Mouse (Mus musculus) lung, postnatal 14 days (tissue): ENCODE data around the gene Map3k3.
"Not testable (repeated sequence)": the region's sequence is repeated elsewhere in the genome, so short reads cannot be mapped to it uniquely, and the experiment has no call there.

ENCODE experiments used
- DNase-seq: peaks from one replicate; pipeline ENCODE4 v3.0.0; 2021

Map3k3 gene

GRCm38 (mm10) chr11:106084911-106085561 lies 623 bp downstream of the Map3k3 start:
- DNase-seq, result peak; percentile 82

DNA sequence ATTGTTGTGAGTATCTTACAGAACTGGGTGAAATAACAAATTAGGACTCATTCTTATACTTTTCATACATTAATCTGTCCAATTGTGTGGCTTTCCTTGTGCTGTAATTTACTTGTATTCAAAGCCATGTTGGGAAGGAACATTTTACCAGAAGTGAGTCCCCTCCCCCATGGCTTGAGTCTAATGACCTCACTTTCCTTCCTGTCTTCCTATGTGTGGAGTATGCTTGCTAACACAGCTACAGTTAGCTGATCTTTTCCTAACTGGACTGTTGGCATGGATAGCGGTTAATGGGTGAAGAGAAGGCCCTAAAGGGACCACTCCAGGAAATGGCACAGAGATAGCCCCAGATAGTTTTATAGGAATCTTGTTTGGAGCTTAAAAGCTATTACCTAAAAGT lies 13.8 kb downstream of the Map3k3 start:
- DNase-seq, result peak; percentile 37

DNA sequence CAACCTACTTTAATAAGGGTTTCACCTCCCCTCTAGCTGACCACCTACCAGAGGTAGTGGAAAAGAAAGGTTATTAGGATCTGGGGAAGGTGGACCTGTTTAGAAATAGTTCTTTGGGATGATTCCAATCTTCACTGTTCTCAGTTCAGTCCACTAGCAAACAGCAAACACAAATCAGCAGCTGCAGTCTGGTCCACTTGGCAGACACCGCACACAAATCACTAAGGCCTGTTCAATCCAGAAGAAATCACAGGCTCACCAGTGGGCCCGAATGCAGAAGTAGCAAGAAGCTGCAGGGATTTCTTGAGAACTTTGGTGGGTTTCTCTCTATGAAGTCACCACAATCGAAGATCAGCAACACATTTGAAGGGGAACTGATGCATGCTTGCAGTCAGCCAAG lies 18.5 kb downstream of the Map3k3 start:
- DNase-seq, result no peak

- peak; percentile 10 for DNase-seq
Observed at GRCm38 (mm10) chr11:106106047-106106587, 21.7 kb downstream of the Map3k3 start.

GRCm38 (mm10) chr11:106111688-106112087 lies 27.3 kb downstream of the Map3k3 start:
- DNase-seq, result no peak

DNA sequence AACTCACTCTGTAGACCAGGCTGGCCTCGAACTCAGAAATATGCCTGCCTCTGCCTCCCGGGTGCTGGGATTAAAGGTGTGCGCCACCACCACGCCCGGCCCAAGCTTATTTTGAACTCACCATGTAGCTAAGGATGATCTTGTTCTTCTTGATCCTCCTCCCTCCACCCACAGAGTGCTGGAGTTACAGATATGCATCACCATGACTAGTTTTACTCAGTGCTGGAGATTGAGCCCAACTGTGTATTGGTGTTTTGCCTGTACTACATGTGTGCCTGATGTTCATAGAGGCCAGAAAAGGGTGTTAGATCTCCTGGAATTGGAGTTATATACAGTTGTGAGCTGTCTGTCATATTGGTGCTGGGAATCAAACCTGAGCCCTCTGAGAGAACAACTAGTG lies 37.8 kb downstream of the Map3k3 start:
- DNase-seq, result no peak

- peak; percentile 36 for DNase-seq
Observed at GRCm38 (mm10) chr11:106122736-106123135, 38.3 kb downstream of the Map3k3 start.

GRCm38 (mm10) chr11:106124784-106125183 lies 40.4 kb downstream of the Map3k3 start:
- no peak for DNase-seq

DNA sequence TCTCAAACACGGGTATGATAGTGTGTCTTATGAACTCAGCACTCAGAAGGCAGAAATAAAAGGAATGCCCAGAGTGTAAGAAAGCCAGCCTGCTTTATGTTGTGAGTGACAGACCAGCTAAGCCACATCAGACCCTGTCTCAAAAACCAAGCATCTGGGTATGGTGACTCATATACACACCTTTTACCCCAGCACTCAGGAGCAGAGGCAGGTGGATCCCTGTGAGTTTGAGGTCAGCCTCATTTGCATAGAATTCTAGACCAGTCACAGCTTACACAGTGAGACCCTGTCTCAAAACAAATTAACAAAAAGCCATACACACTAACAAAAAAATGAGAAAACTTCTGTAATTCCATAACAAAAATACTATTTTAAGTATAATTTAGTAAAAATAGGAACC lies 41.4 kb downstream of the Map3k3 start:
- DNase-seq, result no peak

DNA sequence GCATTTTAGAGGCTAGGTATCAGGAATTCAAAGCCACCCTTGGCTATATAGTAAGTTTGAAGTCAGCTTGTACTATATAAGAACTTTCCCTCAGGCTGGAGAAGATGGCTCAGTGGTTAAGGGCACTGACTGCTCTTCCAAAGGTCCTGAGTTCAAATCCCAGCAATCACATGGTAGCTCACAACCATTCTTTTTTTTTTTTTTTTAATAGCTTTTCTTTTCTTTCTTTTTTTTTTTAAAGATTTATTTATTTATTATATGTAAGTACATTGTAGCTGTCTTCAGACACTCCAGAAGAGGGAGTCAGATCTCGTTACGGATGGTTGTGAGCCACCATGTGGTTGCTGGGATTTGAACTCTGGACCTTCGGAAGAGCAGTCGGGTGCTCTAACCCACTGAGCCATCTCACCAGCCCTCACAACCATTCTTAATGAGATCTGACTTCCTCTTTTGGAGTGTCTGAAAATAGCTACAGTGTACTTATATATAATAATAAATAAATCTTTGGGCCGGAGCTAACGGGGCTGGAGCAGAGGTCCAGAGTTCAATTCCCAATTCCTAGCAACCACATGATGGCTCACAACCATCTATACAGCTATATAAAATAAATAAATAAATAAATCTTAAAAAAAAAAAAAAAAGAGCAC lies 42.4 kb downstream of the Map3k3 start:
- not testable (repeated sequence) for DNase-seq

DNA sequence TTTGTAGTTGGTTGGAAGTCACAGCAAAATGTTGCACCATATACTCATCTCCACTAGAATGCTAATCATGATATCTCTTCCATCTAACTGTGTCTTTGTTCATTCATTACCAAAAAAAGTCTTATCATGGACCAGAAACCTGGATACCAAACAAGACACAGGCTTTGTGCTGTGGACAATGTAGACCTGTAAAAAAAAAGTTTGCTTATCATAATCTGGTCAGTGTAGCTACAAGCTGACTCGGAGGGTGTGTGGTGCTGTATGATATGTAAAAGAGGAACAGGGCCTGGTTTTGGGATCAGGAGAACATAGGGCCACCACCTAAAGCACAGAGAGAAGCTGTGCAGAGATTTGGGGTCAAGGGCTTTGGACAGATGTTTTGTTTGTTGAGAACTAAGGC lies 45.1 kb downstream of the Map3k3 start:
- no peak for DNase-seq

DNA sequence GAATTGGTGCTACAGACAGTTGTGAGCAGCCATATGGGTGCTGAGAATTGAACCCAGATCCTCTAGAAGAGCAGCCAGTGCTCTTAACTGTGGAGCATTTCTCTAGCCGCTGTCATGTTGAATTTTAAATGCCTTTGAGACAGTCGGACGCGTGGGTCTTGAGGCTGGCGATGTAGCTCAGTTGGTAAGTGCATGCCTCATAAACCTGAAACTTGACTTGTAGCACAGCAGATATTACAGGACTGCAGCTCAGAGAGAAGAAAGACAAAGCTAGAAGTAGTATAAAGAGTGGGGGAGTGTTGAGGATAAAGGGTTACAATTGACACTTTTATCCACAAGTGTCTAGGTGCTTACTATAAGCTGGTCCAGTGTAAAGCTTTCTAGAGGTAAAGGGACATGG lies 48.1 kb downstream of the Map3k3 start:
- DNase-seq, result no peak

GRCm38 (mm10) chr11:106134580-106135528 lies 50.4 kb downstream of the Map3k3 start:
- peak; percentile 91 for DNase-seq

DNA sequence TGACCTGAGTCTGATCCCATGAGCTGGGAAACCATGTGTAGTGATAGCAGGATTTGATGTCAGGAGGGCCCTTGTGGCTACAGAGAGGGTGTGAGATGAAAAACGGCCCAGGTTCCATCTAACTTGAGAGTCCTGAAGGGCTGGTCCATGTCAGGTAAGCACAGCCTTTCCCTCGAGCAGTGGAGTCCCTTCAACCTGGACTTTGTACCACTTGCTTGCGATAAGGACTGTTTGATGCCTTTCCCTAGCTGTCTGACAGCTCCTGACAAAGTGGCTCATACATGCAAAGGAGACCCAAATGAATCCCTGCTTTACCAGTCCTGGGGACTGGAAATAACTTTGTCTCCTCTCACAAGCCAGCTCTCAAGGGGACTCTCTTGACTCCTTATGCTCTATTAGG lies 66.8 kb downstream of the Map3k3 start:
- no peak for DNase-seq

DNA sequence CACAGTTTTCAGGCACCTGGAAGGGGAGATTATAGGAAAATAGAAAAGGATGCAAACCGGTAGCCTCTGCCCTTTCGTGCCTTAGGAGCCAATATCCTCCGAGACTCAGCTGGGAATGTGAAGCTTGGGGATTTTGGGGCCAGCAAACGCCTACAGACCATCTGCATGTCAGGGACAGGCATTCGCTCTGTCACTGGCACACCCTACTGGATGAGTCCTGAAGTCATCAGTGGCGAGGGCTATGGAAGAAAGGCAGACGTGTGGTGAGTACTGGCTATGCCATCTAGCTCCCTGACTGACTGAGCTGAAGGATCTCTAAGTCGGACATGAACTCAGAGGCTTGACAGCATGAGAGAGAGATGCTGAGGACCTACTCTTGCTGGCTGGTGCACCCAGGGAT lies 67.7 kb downstream of the Map3k3 start:
- no peak for DNase-seq

GRCm38 (mm10) chr11:106154091-106154490 lies 69.7 kb downstream of the Map3k3 start:
- DNase-seq, result no peak

DNA sequence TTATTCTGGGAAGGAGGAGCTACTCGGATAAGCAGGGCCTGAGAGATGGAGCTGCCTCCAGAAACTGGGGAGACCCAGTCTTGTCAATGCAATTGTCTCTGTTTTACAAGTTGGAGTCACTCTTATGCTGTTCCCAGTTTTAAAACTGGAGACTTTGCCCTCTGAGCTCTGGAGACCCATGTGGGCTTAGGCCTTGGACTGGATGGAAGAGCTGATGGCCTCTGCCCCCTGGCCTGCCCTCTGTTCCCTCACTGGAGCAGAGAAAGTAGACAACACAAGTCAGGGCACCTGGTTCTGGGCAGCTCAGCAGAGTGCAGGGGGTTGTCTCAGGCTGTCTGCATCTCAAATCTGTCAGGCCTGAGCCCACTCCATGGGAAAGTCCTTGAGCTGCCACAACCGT lies 70.4 kb downstream of the Map3k3 start:
- DNase-seq, result no peak

DNA sequence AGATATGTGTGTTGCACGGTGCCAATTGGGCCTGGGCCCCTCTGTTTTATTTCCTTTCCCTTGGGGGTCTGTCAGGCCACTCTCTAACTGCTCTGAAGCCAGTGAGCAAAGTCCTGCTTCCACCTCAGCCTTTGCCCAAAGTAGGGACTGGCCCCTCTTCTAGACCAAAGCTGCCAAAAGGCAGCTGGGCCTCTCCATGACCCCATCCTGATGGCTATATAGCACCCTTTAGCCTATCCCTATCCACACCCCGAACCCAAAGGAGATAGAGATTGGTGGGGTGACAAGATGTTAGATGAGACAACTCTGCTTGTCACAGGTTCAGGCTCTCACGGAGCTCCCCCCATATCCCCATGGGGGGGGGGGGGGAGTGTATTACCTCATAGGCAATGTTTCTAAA lies 71.3 kb downstream of the Map3k3 start:
- DNase-seq, result no peak

- DNase-seq, result no peak
Observed at GRCm38 (mm10) chr11:106156257-106156656, 71.8 kb downstream of the Map3k3 start.

GRCm38 (mm10) chr11:106157154-106157553 lies 72.7 kb downstream of the Map3k3 start:
- DNase-seq, result no peak

GRCm38 (mm10) chr11:106158081-106158929 lies 73.9 kb downstream of the Map3k3 start:
- DNase-seq, result peak; percentile 48

DNA sequence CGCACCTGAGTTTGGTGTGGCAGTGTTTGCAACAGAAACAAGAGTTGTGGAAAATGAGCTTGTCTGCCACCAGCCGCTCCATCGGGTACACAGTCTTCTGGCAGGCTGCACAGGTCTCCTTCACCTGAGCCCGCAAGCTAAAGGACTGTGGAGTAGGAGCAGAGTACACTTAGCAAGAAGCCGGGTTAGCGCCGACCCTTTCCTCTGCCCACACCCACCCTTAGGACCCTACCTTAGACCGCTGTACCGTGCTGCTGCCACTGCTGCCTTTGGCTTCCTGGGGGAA lies 74.5 kb downstream of the Map3k3 start:
- DNase-seq, result peak; percentile 26
